Mouse (Mus musculus): ENCODE data around the gene Ksr1.

Gene Ksr1

DNA sequence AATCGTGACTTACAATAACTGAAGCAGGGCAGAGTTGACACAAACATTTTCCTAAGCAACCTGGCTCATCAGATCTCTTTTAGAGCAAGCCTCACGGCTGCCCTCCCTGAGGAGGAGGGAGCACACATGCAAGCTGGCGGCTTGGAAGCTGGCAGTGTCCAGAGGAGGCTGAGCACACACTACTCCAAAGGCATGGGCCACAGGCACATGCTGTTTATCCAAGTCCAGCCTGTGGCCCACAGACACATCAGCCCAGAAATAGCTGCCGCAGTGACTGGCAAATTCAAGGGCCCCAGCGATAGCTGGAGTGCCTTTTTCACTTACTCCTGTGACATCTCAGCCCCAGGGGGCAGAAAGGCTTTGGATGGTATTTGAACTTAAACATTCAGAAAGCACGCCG lies 82.6 kb downstream of the Ksr1 start:
- DNase-seq: no peak

DNA sequence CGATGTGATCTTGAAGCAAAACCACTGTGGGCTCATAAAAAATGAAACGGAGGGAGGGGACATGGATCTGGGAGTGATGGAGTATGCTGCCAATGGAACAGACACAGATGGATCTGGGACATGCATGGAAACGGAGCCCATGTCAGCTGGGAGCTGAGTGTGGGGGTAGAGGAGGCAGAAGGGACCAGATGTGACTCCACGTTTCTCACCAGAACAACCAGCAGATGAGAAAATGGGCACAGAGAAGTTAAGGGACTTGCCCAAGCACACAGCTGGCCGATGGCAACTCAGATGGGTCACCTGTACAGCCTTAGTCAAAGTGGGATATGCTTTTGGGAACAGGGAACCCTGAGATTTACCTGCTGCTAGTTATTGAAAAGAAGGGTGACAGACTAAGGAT lies 83.3 kb downstream of the Ksr1 start:
- no peak for DNase-seq

DNA sequence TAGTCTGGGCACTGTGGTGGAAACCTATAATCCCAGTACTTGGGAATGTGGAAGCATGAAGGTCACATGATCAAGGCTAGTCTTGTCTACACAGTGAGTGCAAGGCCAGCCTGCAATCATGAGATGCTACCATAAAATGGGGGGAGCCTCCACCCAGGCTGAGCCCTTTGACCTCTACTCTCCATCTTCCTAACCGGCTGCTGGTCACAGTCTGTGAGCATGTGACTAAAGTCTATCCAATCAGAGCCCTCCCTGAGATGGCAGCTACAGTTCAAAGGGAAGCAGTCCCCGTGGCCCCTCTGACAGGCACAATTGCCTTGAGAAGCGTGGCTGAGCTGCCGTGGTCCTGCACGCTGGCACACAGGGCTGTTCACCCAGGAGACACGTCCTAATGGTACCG lies 84.4 kb downstream of the Ksr1 start:
- no peak for DNase-seq

DNA sequence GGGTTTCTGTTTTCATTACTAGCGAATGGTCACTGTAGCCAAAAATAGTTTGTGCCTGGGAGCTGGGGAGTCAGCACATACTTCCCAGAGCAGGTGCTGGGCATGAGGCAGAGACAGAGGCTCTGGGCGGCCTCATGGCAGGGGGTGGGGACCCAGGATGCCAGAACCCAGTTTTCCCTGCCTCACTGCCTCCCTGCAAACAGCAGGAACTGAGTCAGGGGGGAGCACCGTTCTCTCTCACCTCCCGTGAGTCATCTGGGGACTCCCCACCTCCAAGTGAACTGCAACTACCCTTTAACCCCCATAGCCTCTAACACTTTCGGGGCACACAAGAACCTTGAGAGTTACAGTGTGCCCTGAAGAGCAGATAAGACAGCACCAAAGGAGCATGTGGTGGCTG lies 86.4 kb downstream of the Ksr1 start:
- no peak for DNase-seq

DNA sequence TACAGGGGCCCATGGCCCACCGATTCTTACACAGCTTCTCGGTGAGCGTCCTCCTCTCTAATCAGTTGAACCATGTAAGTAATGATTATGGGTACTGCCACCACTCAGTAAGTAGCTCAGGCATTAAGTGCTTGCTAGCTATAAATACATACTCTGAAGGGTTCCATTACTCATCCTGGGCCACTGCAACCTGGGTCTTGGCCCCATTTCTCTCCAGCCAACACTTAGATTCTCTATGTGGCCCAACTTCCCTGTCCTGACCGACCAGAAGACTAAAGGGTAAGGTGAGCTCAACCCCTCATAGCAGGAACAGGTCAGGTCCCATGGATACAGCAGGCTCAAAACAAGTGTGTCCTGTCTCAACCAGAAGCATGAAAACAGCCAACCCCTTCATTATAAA lies 87.1 kb downstream of the Ksr1 start:
- DNase-seq: no peak

DNA sequence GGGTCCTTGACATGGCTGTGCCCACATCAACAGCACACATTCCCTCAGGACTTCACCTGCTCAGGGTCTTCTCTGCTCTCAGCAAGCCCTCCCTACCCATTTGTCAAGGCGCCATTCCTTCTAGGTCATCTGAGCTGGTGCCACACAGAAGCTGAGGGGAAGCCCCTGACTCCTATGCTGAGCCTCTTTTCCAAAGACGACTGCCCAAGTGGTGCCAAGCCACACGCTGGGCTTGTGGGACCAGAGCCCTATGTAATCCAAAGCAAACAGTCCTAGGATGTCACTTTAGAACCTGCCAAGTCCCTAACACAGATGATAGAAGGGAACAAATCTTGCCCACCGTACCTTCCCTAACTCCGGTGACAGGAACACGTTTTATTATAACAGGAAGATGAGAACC lies 87.6 kb downstream of the Ksr1 start:
- DNase-seq: no peak

DNA sequence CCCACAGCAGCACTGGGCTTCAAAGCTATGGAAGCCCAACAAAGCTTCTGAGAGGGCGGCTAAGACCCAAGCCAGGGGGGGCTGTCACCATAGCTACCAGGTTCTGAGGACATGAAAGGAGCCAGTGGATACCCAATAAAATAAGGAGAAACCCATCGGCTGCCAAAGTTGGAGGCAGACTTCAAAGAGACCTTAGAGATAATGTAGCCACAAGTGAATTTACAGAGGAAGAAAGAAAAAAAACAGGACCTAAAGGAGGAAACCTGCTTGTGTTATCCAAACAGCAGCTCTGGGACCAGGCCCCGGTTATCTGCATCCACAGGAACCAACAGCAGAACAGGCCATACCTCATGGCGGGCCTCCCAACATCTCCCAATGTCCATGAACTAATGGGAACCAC lies 88.4 kb downstream of the Ksr1 start:
- DNase-seq: no peak

DNA sequence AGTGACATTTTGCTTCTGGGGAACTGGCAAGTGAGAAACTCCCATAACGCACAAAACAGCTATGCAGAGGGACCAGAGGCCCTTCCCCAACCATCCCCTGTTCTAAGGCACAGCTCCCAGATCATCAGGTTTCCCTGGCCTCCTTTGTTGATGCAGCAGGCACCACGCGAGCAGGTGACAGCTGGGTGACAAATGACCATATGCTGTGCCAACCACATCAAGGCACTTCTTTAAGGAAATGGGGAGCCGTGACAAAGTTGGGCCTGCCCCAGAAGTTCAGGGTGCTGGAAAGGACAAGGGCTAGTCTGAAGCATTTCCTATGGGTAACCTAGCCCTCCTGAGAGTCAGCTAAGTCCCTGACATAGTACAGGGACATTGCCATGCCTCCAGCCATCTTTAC lies 89.3 kb downstream of the Ksr1 start:
- DNase-seq: peak in 1 of 2 experiments; percentile 34

DNA sequence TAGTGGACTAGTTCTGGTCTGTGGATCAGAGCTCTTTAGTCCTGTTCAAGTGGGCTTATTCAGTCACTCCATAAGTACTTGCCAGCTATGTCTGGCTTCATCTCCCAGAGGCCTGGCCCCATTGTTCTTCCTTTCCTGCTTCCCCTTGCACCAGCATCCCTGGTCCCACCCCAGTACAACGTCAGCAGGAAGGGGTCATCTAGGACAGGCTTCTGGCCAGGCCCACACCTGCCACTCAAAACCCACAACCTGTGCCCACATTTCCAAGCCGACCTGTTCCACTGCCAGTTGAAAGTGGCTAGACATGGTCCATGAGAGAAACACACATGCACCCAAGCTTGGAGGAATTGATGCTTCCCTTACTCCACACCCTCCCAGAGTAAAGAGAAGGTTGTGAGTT lies 90.2 kb downstream of the Ksr1 start:
- DNase-seq: peak in 1 of 2 experiments; percentile 36

DNA sequence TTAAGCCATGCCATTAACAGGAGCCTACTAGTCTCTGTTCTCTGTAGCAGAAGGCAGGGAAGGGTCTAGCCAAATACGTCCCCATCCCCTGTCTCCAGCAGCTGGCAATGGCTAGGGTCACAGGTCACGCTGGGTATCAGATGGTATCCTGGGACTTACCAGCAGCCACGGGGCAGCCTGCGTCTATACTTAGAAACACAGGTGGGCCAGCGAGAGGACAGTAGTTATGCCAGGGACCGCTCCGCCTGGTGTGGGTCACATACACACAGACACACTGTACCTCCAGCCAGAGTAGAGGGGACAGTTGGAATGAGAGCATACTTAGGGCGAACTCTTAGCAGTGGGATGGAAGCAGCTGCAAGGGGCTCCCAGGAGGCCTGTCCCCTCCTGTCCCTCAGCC lies 91.0 kb downstream of the Ksr1 start:
- no peak for DNase-seq

DNA sequence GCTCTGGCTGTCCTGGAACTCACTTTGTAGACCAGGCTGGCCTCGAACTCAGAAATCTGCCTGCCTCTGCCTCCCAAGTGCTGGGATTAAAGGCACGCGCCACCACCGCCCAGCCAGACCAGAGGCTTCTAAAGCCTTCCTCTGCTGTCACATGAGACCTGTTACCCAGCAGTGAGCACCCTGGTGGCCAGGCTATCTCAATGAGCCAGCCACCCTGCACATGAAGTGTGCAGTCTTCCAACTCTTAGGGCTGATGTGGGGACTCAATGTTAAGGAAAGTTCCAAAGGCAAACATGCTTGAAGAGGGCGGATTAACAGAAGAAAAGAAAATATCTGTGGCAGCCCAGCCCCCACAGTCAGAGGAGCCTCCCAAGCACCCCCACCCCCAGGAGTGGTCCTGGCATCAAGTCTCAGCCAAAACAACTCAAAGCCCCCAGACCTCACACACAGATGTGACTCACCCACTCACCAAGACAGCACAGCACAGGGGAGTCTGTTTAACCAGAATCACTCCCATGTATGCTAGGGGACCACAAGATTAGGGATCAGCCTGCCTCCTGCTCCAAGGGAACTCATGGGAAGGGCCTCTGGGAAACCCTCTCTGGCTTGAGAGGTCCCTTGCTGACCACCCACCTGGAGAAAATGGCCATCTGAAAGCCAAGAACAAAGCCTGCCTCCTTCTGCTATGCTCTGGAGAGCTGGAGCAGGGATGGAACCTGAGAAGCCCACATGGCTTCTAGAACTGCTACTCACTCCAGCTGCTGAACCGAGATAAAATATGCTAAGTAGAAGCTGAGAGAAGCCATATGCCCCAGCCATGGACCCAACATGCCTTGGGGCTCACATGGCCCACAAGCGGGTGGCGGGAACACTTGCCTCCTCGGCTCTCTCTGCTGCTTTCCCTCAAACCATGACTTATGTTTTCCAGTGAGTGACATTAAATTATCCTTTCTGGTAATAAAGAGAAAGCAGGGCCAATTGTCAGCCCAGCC lies 91.8 kb downstream of the Ksr1 start:
- no peak for DNase-seq

DNA sequence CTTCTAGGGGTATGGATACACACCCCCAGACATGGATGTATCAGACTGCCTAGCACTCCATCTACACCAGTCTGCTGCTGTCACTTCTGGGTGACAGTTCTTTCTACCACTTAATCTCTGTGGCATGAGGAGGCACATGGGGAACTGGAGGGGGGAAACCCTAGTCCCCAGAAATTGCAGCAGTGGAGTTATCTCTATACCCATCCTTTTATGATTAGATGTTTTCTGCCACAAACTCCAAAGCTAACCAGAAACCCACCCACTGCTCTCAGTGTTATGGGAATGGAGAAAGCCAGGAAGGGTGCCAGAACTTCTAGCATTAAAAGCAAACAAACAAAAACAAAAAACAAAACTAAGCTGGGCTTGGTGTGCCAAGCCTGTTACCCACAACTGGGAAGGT lies 92.8 kb downstream of the Ksr1 start:
- DNase-seq: no peak

DNA sequence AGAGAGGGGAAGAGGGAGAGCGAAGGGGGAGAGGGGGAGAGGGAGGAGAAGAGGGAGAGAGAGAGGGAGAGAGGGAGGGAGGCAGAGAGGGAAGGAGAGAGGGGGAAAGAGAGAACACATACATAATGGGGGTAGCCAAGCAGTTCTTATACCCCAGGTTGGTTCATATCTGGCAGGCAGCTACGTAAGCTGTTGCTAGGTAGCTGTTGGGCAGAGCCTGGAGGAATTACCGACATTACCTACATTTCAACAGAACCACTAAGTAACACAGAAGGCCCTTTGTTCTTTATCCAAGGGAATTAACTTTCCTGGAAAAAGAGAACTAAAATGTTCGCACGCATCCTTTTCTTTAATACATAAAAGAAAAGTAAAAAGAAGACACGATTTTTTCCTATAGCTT lies 93.4 kb downstream of the Ksr1 start:
- DNase-seq: no peak

DNA sequence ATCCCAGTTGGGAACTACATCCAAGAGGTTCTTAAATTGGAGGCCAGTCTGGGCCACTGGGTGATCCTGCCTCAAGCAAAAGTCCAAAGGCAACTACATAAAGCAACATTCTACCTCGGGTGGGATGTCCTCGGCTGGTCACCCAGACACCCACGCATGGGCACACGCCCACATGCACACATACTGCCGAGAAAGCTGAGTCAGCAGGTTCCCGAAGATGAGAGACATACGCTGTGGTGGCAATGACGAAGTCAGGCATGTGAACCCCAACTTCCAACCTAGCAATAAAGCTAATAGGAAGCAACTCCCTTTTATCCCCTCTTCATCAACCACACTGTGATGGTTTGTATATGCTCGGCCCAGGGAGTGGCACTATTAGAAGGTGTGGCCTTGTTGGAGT lies 94.7 kb downstream of the Ksr1 start:
- DNase-seq: no peak

DNA sequence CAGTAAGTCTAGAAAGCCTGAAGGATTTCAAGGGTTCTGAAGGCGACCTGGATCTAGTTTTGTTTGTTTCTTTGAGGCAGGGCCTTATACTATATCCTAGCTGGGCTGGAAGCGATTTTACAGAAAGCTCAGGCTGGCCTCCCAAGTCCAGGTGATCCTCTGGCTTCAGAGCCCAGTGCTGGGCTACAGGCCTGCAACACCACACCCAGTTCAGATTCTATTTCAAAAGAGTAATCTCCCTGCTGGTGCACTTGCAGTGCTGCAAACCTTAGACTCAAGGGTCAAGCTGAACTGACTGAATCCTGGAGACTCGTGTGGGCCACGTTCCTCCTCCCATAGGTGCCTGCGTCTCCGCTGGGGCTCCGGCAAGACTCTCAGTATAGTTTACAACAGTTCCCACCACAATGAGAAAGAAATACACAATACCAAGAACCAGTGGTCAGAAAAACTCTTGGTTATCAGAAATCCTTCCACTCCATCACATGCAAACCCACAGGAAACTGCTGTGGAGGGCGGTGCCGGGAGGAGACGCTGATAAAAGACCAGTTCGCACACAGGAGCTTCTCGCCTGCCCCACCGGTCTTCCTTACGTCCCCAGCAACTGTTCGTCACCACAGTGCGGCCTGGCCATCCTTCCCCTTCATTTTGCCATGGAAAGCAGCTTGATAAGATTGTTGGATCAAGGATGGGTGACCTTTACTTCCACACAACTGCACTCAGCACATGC lies 95.3 kb downstream of the Ksr1 start:
- no peak for DNase-seq

DNA sequence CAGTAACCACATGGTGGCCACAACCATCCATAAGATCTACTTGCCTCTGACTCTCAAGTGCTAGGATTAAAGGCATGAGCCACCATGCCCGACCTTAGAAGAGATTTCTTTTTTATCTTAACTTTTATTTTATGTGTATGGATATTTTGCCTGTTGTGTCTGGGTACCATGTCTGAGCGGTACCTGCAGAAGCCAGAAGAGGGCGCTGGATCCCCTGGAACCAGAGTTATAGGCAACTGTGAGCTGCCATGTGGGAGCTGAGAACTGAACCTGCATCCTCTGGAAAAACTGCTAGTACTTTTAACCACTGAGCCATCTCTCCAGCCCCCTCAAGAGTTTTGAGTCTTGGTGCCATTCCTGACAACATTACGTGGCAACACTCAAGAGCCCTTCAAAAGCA lies 97.3 kb downstream of the Ksr1 start:
- DNase-seq: no peak

DNA sequence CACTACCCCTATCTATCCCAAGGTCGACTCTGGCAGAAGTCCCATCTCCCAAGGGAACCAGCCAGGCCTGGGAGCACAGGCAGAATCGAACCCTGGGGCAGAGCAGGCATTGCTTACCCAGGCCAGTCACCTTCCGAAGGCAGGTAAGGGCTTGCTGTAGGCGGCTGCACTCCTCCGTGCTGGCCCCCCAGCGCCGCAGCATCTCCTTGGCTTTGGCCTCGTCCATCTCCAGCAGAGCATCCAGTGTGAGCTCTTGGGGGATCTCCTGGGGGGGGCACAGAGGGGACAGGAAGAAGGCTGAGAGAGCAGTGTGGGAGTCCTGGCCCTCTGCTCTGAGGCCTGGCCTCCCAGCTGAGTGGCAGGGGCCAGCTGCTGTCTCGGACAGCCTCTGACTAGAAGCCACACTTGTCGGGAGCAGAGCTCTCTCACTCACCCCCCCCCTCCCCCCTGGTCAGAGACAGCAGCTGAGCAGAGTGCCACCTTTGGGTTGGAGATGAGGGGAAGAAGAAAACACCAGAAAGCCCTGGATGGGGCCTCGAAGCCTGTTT lies 99.0 kb downstream of the Ksr1 start:
- DNase-seq: peak in 1 of 2 experiments; percentile 16

DNA sequence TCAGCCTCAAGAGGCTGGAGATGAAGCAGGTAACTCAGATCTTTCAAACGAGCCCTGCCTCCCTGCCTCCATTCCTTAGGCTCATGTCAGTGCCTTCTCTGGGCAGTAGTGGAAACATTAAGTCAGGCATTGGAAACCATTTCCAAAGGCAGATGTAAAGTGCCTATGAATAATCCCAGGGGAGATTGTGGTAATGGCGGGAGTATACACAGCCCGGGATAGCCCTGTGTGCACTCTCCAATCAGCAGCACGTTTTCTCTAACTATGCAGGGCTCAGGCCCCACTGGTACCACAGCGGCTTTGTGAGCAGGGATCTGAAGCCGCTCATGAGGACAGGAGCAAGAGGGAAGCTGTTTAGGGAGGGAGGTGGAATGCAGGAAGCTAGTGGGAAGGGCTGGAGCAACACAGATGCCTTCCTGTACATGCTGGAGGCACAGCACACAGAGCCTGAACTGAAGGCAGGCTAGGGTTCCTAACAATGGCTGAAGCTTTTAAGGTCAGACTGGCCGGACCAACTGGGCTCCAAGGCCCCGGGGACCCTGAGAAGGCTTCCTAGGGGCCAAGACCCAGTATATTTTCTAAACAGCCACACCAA lies 99.5 kb downstream of the Ksr1 start:
- DNase-seq: no peak

DNA sequence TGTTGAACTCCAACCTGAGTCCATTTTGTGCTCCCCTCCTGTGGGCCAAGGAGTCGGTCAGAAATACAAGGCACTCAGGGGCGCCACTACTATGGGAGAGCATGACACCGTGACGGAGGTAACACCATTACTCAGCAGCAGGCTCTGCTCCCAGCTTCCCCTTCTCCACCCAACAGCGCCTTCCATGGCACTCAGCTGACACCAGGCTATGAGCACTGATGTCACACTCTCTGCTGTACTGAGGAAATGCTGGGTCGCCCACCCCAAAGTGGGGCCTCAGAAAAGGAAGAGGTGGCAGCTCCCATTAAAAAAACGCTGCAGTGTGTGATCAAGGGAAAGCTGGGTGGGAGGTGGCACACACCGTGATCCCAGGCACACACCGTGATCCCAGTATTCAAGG lies 101.0 kb downstream of the Ksr1 start:
- no peak for DNase-seq

DNA sequence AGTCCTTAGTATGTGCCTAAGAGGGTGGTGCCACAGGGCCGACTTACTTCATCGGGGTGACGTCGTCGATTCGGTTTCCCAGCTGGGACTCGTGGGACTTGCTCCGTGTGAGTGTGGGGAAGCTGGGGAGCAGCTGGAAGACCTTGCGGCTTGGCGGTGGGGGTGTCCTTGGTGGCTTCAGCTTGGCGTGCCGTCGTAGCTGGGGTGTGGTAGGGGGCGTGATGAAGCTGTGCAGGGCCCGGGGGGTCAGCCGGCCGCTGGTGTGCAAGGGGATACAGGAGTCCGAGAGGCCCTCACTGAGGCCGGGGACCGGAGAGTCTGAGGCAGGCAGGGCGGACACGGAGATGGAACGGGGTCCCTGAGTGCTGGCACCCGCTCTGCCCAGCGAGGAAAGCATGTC lies 101.4 kb downstream of the Ksr1 start:
- DNase-seq: no peak

DNA sequence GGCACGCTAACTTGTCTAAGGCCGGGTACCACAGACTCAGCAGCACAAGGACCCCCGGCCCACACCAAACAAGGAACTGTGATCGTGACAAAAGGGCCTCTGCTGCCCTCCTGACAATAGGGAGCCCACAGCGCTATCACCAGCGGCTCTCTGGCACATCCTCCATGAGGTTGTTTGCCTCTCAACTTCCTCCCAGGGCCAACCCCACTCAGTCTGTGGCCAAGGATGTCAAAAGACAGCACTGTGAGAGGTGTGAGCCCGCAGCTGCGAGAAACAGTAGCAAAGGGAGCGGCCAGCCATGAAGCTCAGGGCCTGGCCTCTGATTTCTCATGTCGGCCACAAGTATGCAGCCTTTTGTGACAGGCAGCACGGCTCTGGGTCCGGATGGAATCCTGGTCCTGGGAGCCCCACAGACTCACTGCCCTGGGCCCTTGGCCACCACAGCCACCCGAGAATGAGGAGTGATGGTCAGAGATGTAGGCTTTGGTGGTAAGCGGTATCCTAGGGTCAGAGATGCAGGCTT lies 104.2 kb downstream of the Ksr1 start:
- DNase-seq: no peak

DNA sequence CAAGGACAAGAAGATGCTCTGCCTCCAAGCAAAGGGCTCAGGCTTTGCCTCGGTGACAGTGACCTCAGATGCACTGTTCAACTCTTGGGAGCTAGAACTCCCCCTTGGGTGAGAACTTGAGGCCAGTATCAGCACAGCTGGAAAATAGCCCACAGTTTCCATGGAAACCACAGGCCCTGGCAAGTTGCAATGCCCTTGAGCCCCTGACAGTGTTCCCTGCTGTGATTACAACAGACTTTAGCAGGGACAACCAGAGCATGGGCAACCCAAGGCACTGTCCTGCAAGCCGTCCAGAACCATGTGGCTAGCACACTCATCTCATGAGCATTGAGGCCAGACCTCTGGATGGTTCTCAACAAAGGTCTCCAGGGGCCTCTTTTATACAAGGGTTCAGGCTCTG lies 106.7 kb downstream of the Ksr1 start:
- DNase-seq: peak; percentile 28 to 42

DNA sequence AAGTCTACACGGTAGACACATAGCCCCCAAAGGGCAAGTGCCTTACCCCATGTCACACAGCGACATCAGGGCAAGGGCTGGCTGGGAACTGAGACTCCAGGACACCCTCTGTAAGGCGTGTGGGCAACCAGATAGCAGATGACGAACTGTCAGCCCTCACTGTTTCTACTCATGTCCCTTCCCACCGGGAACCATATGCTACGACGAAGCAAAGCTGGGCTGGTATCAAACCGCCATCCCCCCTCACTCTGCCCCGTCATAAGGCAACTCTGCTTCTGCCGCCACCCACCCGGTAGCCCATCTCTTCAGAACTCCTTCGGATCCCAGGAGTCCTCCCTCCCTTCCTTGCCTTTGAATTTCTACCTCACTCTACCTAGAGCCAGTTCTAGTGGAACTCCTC lies 108.7 kb downstream of the Ksr1 start:
- no peak for DNase-seq

All from kidney, postnatal 36 days (tissue).